13 mouse cellular contexts compared by ENCODE assay signal in genomic region chr13:48284918-48285693, GRCm38 (mm10).
"Had no signal": no experiment of that assay in that cellular context is flagged by ENCODE, and none has a peak within 500 bp of the region (broad histone marks: within the 10 kb centered on the region; RNA-seq: fewer than 3 reads in every experiment).

No protein-coding gene starts in this region.

- H3K4me3 ChIP-seq: left cerebral cortex, adult 2 months; limb, embryonic 10.5 days; liver, embryonic 15.5 days; midbrain, embryonic 12.5 days had no signal

- H3K27ac ChIP-seq: left cerebral cortex, adult 2 months; limb, embryonic 10.5 days; liver, embryonic 15.5 days; midbrain, embryonic 12.5 days had no signal

- H3K9ac ChIP-seq: liver, embryonic 15.5 days; midbrain, embryonic 12.5 days had no signal

- H3K36me3 ChIP-seq: limb, embryonic 10.5 days; liver, embryonic 15.5 days; midbrain, embryonic 12.5 days had no signal

- DNase-seq: kidney, adult 18-20 months; kidney, postnatal 10 days; lung, adult 2 months; lung, postnatal 4 days; right cerebral cortex, postnatal 4 days; spleen, adult 18-20 months; thymus, postnatal 4 days had no signal

- ATAC-seq: lung, postnatal 0 days had no signal

- H3K9me3 ChIP-seq: limb, embryonic 10.5 days; liver, embryonic 15.5 days; midbrain, embryonic 12.5 days had no signal

- H3K27me3 ChIP-seq: liver, embryonic 15.5 days; midbrain, embryonic 12.5 days had no signal

- H3K4me1 ChIP-seq: liver, embryonic 15.5 days had no signal

- H3K4me2 ChIP-seq: liver, embryonic 11.5 days; liver, embryonic 15.5 days; midbrain, embryonic 12.5 days had no signal
